Mouse (Mus musculus): ENCODE results near the gene Scaf1.
"Not testable (repeated sequence)": the region's sequence is repeated elsewhere in the genome, so short reads cannot be mapped to it uniquely, and the experiment has no call there.

The Scaf1 gene

DNA sequence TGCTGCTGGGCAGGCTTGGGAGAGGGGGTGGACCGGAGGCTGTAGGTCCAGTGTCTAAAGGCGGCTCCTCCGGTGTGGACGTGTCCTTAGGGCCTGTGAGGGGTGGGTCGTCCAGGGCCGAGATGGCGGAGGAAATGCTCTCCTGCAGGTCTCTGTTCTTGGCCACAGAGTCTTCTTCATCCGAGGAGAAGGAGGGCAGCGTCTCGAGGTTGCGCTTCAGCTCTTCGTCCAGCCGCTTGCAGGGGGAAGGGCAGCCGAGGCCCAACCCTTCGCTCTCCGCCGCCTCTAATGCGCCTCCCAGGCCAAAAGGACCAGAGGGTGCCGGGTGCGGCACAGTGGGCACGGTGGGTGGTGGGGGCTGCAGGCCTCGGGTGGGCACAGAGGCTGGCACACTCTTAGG lies 29.6 kb upstream of the Scaf1 start:
- in situ Hi-C loops (cut with MboI, MseI) = no loop called here

- in situ Hi-C loops (cut with MboI, MseI) = no loop called here
Measured at GRCm38 (mm10) chr7:45043307-45043706, 27.1 kb upstream of the Scaf1 start.

DNA sequence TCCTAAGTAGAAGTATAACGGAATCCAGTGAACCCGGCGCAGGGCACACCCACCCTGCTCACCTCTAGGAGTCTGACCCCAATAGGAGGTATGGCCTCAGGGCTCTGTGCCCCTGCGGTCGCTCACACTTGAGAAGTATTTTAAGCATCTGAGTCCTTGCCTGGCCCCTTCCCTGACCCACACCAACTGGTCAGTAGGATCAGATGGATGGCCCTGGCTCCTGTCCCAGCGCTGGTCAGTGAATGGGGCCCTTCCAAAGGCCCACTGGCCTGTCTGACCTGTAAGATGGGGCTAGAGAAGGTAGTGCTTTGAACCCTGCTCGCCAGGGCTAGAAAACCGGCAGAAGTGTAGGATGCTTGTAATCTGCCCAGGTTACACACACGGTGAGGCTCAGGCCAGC lies 24.7 kb upstream of the Scaf1 start:
- in situ Hi-C loops (cut with MboI, MseI) = no loop called here

- in situ Hi-C loops (cut with MboI, MseI) = no loop called here
Measured at GRCm38 (mm10) chr7:45038411-45038810, 22.2 kb upstream of the Scaf1 start.

DNA sequence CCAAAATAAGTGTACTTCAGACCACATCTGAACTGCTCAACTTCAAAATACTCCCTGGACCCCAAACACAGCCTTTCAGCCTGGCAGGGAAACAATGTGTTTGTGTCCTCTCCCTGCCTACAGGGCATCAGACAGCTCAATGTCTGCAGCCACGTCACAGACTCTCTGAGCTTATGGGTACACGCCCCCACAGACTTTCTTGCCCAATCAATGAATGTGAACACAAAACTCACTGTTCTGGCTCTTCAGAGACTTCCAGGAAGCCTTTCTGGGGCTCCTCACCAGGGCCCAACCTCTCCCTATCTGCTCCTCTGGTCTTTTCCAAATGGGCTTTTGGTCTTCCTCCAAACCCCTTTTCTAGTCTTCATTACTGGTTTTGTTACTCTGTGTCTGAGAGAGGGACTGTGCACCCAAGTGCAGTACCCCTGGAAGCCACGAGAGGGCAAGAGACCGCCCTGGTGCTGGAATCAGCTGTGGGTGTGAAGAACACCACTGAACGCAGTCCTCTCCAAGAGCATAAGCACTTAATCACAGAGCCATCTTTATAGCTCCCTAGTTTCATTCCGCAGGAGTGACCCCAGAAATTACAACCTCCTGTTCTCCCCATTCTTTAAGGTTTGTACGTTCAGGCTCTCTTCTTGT lies 21.7 kb upstream of the Scaf1 start:
- in situ Hi-C loops (cut with MboI, MseI) = no loop called here

DNA sequence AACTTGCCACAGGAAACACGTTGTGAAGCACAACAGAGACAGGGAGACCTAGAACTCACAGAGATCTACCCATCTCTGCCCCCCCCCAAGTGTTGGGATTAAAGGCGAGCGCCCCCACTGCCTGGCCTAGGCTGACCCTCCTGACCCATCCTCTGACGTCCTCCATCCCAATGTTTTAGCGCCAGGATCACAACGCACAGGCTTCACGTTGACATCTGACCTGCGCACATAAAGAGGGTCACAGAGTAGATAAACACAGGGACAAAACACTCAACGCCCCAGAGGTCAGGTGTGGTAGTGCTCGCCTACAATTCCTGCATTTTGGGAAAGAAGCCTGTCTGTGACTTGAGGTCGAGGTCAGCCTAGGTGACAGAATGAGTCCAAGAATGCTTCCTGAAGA lies 20.5 kb upstream of the Scaf1 start:
- in situ Hi-C loops (cut with MboI, MseI) = no loop called here

DNA sequence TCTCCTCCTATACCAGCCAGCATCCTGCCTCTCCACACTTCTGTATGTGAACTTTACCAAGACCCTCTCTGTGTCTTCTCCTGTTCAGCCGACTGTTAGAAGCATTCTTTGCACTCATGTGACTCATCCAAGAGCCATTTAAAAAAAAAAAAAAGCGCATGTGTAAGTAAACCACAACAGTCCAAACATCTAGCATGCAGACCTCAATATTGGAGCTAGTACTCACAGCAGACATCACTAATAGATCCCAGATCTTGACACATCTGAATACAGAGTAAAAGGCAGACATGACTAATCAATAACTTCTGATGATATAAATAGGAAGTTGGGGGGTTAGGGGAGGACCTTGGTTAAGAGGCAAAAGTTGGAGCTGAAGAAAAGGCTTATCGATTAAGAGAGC lies 19.5 kb upstream of the Scaf1 start:
- in situ Hi-C loops (cut with MboI, MseI) = no loop called here

GRCm38 (mm10) chr7:45033722-45034359 lies 17.7 kb upstream of the Scaf1 start:
- in situ Hi-C loops (cut with MboI, MseI) = no loop called here

DNA sequence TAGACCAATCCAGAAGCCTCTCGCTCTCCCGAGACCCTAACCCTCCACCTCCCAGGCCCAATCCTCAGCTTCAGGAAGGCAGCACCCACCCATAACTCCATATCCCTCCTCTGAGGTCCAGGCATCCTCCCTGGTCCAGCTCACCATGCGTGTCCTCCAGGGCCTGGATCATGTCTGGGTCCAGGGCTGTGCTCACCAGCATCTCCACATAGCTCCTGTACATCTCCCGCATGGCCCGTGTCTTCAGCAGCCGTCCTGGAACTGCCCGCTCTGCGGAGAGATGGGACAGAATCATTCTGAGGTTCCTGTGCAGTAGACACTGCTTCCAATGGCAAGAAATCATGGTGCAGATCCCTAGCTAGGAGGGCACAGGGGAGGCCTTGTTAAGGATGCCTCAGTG lies 14.7 kb upstream of the Scaf1 start:
- in situ Hi-C loops (cut with MboI, MseI) = no loop called here

DNA sequence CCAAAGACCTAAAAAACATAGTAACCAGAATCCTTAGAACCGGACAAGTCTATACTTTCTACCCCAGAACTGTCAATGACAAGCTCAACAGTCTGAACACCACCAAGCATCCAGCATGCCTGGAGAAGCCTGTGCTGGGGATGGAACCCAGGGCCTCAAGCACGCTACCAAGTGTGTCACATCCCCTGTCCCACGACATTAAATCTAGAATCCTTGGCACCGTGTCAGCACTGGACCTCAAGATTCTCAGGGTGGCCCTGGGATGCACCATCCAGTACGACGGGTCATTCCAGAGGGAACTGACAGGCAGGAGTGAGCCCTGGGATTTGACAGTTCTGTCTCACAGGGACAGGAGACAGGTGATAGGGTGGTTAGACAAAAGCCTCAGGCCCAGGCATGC lies 13.8 kb upstream of the Scaf1 start:
- in situ Hi-C loops (cut with MboI, MseI) = no loop called here

GRCm38 (mm10) chr7:45028351-45028750 lies 12.2 kb upstream of the Scaf1 start:
- in situ Hi-C loops (cut with MboI, MseI) = no loop called here

DNA sequence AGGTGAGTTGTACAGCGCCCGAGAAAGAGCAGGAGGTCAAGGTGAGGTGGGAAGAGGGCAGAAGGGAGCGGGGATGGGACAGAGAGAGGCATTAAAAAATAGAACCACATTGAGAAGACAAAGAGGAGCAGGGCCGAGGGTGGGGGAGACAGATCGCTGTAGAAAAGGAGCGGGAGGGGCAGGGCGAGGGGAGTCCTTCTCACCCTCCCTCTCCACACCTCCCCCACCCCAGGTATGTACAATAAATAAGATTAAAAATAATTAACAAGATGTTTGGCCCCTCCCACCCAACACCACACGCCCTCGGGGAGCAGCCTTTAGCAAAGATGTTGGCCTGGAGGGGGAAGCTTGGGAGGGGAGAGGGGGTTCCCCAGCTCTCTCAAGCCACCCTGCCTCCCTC lies 11.6 kb upstream of the Scaf1 start:
- in situ Hi-C loops (cut with MboI, MseI) = no loop called here

DNA sequence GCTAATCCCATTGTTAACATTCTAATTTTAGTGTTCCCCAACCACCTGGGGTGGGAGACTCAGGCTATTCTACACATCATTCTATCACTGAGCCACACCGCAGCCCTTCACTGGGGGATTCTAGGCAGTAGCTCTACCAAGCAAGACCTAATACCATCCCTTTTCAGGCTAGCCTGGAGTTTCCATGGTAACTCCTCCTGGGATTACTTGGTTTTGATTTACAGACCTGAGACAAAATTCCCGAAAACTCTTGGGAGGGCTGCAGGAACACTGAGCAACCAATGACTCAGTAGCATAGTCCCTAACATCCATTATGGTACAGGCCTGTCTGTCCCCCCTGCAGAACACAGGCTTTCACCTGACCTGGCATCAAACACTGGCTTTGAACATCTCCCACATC lies 10.1 kb upstream of the Scaf1 start:
- in situ Hi-C loops (cut with MboI, MseI) = no loop called here

DNA sequence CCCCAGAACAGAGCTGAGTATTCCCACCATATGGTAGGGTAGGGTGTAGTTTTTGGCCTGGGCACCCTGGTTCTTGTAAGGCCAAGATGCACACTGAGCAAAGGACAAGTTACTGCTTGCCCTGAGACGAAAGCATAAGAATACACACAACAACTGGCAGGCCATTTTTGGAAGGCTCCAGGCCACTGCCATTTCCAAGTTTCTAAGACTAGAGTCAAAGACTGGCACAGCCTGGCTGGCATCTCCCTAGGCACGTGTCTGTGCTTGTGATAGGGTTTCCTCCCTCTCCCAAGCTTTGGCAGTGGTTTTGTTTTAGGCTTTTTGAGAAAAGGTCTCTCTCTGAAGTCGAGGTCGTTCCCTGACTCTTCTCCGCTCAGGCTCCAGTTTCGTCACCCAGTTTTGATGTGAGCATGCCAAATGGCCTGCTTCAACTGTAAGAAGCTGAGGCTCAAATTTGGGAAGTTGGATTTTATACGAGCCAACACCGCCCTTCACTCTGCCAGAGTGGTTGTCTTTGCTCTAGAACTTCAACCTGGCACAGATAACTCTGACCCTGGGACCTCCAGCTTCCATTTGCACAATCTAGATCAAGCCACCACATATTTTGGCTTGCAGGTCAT lies 9.5 kb upstream of the Scaf1 start:
- in situ Hi-C loops (cut with MboI, MseI) = no loop called here

DNA sequence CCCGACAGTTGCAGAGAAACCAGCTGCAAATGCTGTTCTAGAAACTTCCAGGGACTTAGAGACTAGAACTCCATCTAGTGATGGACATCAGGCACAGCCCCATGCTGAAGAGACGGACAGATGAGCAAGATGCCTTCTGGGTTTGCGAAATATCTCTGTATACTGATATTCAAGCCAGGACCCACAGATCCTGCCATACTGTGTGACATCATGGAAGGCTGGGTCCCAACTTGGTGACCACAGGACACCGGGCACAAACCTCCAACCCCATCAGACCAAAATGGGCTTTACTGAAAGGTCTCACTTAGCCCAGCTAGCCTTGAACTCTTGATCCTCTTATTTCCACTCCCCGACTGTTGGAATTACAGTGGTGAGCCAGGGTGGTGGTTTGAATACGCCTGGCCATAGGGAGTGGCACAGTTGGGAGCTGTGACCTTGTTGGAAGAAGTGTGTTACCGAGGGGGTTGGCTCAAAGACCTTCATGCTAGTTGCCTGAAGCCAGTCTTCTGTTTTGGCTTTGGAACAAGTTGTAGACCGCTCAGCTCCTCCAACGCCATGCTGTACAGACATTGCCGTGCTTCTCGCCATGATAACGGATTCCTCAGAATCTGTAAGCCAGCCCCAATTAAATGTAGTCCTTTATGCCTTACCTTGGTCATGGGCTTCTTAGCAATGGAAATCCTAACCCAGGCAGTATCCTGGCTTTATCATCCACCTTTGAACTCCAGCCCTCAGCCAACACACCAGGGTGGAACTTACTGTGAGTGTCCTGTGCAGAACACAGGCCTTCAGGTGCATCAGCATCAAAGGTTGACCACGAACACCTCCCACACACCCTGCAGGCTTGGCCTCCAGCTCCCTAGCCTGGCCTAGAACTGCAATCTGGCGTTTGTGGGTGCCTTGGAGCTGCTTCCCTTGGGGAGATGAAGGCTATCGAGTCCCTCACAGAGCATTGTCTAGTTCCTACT lies 8.4 kb upstream of the Scaf1 start:
- in situ Hi-C loops (cut with MboI, MseI) = no loop called here

GRCm38 (mm10) chr7:45023711-45024110 lies 7.5 kb upstream of the Scaf1 start:
- in situ Hi-C loops (cut with MboI, MseI) = not testable (repeated sequence)

DNA sequence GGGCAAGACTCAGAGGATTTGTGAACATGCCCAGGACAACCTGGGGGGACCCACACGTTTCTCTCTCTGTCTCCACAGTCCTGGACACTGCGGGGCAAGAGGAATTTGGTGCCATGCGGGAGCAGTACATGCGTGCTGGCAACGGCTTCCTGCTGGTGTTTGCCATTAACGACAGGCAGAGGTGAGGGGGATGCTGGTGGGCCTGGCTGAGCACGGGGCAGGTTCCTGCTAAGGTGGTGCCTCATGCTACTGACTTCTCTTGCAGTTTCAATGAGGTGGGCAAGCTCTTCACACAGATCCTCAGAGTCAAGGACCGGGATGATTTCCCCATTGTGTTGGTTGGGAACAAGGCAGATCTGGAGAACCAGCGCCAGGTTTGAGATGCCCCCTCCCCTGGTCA lies 4.1 kb upstream of the Scaf1 start:
- in situ Hi-C loops (cut with MboI, MseI) = no loop called here

DNA sequence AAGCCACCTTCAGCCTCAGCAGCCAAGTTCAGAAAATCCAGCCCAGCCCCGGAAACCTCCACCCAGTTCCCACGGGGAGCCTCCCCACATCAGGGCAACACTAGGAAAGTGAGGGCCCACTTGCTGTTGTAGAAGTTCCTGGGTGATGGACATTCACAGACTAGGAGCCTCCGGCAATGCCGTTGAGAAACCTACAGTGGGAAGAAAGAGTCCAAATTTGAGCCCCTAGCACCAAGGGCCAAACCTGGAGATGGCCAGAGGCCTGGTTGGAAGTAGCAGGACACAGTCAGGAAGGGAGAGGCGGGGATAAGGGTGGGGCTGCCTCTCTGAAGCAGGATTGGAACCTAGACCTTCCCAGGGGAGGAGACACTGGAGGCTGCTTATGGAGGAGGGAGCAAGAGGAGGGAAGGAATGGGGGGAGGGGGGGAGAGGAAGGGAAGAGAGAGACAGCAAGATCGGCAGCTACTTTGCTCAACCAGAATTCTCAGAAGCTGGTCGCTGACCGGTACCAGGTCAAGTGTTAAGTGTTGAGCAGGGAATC lies 2.9 kb upstream of the Scaf1 start:
- in situ Hi-C loops (cut with MboI, MseI) = loop anchor here (5.0 kb wide), 1 partner anchor 38 kb away; no protein-coding TSS in a partner anchor

GRCm38 (mm10) chr7:45017242-45018061 lies 1.3 kb upstream of the Scaf1 start, which contains the start of gene Rras:
Rras (plus strand) TSS chr7:45017961.
- in situ Hi-C loops (cut with MboI, MseI) = loop anchor here (5.0 kb wide), 1 partner anchor 40 kb away; no protein-coding TSS in a partner anchor

- in situ Hi-C loops (cut with MboI, MseI) = loop anchor here (5.0 kb wide), 1 partner anchor 41 kb away; no protein-coding TSS in a partner anchor
Measured at GRCm38 (mm10) chr7:45016761-45017160, 598 bp upstream of the Scaf1 start.
